Mouse (Mus musculus) forebrain, embryonic 12.5 days (tissue): ENCODE results near the gene Gm45015. TPM values are rescaled to one million over a fixed set of nuclear protein-coding genes. Genes with fewer than 3 reads are reported as not detected.
"Not testable (repeated sequence)": the region's sequence is repeated elsewhere in the genome, so short reads cannot be mapped to it uniquely, and the experiment has no call there.

ENCODE experiments used
- ATAC-seq: fragments of 200-750 bp; cut with Nextera tagmentation; 2 replicates; pipeline ENCODE4 v1.8.0; 2017; ENCODE audit warnings: moderate TSS enrichment; ENCODE audit not compliant: low FRiP score
- H3K27ac ChIP-seq: fragments of 300-500 bp; sonication (generic); 2 replicates; pipeline ENCODE4 v1.5.1; 2016; ENCODE audit warnings: mild to moderate bottlenecking
- H3K27me3 ChIP-seq: fragments of 300-500 bp; sonication (generic); 2 replicates; pipeline ENCODE4 v1.6.1; 2016; ENCODE audit warnings: mild to moderate bottlenecking
- H3K36me3 ChIP-seq: fragments of 300-500 bp; sonication (generic); replicated peaks from 2 replicates; pipeline ENCODE4 v1.6.1; 2016; ENCODE audit warnings: mild to moderate bottlenecking
- H3K4me1 ChIP-seq: fragments of 300-500 bp; sonication (generic); 2 replicates; pipeline ENCODE4 v1.6.1; 2016
- H3K4me2 ChIP-seq: fragments of 300-500 bp; sonication (generic); 2 replicates; pipeline ENCODE4 v1.6.1; 2016; ENCODE audit warnings: mild to moderate bottlenecking, moderate library complexity
- H3K4me3 ChIP-seq: fragments of 300-500 bp; sonication (generic); replicated peaks from 2 replicates; pipeline ENCODE4 v1.5.1; 2016; ENCODE audit warnings: mild to moderate bottlenecking
- H3K9ac ChIP-seq: fragments of 300-500 bp; sonication (generic); 2 replicates; pipeline ENCODE4 v1.6.1; 2016; ENCODE audit warnings: mild to moderate bottlenecking
- H3K9me3 ChIP-seq: fragments of 300-500 bp; sonication (generic); 2 replicates; pipeline ENCODE4 v1.6.1; 2016
- WGBS: fragments of 180-500 bp; shearing (Covaris S2); methylation state at CpG from one replicate; pipeline ENCODE4 v1.1.7; 2016; 5-methylcytosine and 5-hydroxymethylcytosine counted together
- polyA plus RNA-seq: library from polyadenylated mRNA; unstranded; fragments of >200 nt; fragmentation: Nextera tagmentation; extraction: Ambion mirVana; gene quantifications from 2 replicates; pipeline ENCODE4 v1.2.1, GENCODE M21; 2016

Gm45015 gene
- polyA plus RNA-seq, 1 experiment from 2014 or later: not detected

DNA sequence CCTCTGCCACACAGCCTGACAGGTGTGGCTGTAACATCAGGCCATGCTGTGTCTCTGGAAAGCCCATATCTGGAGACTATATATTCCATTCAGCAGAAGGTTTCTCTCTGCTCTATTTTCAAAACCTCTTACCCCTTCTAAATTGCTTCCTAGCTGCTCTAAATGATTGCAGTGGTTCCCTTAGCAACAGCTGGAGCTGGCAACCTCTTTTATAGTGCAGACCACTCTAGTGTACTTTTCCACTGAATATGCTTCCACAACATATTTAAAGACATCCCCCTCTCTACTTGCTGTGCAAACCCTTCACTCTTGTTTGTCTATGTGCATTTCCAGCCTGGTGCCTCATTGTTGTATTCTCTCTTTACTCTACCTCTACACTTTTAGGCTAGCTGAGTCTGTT lies 3.1 kb downstream of the Gm45015 start:
- no peak for ATAC-seq
- Histone ChIP-seq H3K36me3 (no peaks in the 10 kb centered on the region), H3K9ac (no peak overlapping the region), H3K4me3 (no peak overlapping the region), H3K4me2 (no peak overlapping the region), H3K27ac (no peak overlapping the region), H3K27me3 (0 out of 2 replicates have a peak, but pooled peaks cover 4% of the 10 kb centered on the region), H3K9me3 (no peaks in the 10 kb centered on the region), H3K4me1 (no peaks in the 10 kb centered on the region)

DNA sequence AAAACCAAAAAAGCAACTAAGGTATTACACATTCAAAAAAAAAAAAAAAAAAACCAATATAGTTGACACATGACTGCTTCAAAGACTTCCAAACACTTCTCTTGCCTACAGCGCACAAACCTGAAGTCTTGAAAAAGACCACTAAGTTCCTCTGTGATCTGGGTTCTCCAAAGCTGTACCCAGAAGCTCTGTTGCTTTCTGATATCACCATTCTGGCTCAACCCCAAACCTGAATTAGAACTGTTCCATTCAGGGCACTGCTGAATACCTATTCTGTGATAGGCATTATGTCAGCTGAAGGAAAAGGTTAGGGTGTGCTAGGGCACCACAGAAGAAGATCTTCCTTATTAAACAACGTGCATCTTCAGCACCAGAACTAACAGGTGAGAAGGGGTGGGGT lies 9.4 kb downstream of the Gm45015 start:
- Histone ChIP-seq H3K4me2 (no peak overlapping the region), H3K4me1 (no peaks in the 10 kb centered on the region), H3K36me3 (no peaks in the 10 kb centered on the region), H3K9ac (no peak overlapping the region), H3K27ac (no peak overlapping the region), H3K9me3 (no peaks in the 10 kb centered on the region), H3K4me3 (no peak overlapping the region), H3K27me3 (no peaks in the 10 kb centered on the region)
- WGBS: 81% methylated on average over 2 of the region's 2 CpGs
- no peak for ATAC-seq

DNA sequence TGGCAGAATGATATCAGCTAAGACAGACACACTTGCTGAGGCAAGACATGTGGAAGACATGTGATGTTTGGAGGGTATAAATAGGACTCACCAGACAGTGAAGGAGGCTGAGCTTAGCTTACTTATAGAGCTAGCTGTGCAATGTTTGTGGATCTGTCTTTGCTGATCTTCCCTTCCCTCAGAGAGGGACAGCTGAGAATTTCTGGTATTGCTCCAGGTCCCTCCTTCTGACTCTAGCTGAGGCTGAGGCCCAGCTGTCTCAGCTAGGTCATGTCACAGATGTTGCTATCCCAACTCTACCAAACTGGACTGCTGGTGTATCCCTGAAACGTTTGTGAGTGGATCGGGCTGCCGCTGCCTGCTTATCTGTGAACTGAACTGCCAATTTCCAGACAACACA lies 15.6 kb downstream of the Gm45015 start:
- no peak overlapping the region for H3K27ac ChIP-seq
- no peak overlapping the region for H3K4me3 ChIP-seq
- H3K27me3 ChIP-seq: no peaks in the 10 kb centered on the region
- no peaks in the 10 kb centered on the region for H3K9me3 ChIP-seq
- no peak for ATAC-seq
- H3K4me1 ChIP-seq: no peaks in the 10 kb centered on the region
- H3K36me3 ChIP-seq: no peaks in the 10 kb centered on the region
- WGBS: 79% methylated on average over 3 of the region's 3 CpGs
- H3K9ac ChIP-seq: no peak overlapping the region
- no peak overlapping the region for H3K4me2 ChIP-seq

DNA sequence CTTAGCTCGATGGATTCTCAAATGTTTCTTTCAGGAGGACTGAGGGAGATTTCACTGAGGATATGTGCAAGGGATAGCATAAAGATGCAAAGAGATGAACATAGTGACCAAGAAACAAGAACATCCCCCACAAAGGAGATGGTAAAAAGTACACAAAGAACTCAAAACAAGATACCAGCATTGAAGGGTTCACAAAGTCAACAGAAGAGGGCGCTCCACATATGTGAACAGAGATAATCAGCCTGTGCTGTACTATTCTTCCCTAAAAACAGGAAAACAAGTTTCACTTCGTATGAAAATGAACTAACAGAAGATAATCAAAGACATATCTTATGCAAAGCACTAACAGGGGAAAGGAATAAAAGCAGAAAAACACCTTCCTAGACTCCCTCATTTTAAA lies 24.1 kb downstream of the Gm45015 start:
- no peaks in the 10 kb centered on the region for H3K9me3 ChIP-seq
- WGBS: 41% methylated on average over 3 of the region's 3 CpGs

DNA sequence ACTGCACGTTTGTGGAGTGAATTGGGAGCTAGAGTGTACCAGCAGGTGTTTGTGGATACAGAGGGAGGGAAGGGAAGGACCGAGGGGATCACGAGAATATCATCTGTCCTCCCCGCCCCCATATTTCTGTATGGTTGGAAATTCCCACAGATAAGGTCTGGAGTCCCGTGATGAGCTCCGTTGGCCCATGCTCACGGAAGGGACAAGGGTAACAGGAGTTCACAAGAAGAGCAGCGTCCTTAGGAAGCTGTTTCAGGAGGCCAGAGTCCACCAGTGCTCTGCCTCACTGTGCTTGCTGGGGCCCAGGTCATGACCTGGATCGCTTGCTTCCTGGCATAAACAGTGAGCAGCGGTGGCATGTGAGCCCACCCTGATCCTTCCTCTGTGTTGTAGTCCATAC lies 40.9 kb downstream of the Gm45015 start:
- H3K36me3 ChIP-seq, ATAC-seq, H3K27me3 ChIP-seq, H3K9me3 ChIP-seq, H3K4me2 ChIP-seq, H3K27ac ChIP-seq, H3K4me3 ChIP-seq, H3K9ac ChIP-seq, H3K4me1 ChIP-seq: not testable (repeated sequence)
- 78% methylated on average over 10 of the region's 10 CpGs for WGBS

More for the DNA sequence above, 24.1 kb downstream of the Gm45015 start:
- Histone ChIP-seq H3K4me1 (no peaks in the 10 kb centered on the region), H3K4me2 (no peak overlapping the region), H3K4me3 (no peak overlapping the region), H3K27ac (no peak overlapping the region), H3K36me3 (no peaks in the 10 kb centered on the region), H3K27me3 (no peaks in the 10 kb centered on the region), H3K9ac (no peak overlapping the region)
- ATAC-seq: no peak

DNA sequence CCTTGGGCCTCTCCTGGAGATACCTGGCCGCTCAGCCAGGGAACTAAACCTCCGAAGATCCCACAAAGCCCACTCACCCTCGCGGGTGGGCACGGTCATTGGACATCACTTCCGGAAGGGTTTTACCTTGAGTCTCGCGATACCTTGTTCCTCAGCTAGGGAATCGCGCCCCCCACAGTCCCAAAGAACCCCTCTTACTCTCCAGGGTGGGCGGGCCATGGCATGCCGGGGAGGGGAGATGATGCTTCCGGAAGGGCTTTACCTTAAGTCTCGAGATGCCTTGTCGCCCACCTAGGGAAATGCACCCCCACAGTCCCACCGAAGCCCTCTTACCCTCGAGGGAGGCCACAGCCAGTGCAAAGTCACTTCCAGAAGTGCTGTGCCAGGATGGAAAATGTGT lies 43.8 kb downstream of the Gm45015 start, which contains the start of the genes Xlr5a and Xlr5c:
Xlr5a (minus strand) TSS at position 101 of the 400 bp plus-strand sequence.
Xlr5c (minus strand) TSS at position 101 of the 400 bp plus-strand sequence.
- WGBS: 92% methylated on average over 15 of the region's 17 CpGs
- not testable (repeated sequence) for H3K4me3 ChIP-seq, H3K27me3 ChIP-seq, H3K9me3 ChIP-seq, H3K9ac ChIP-seq, H3K4me2 ChIP-seq, H3K27ac ChIP-seq, H3K4me1 ChIP-seq, ATAC-seq, H3K36me3 ChIP-seq

Other genes with a start within 250 kb of the Gm45015 start
- 2.7 and 3.3 TPM in 2 replicates for gene Xlr3a, start 239.7 kb downstream of the Gm45015 start, polyA plus RNA-seq
- 0.31 TPM in 1 of 2 replicates, not detected in the other for gene Gm14685, start 219.8 kb downstream of the Gm45015 start, polyA plus RNA-seq
- gene Xlr5b, start 188.0 kb downstream of the Gm45015 start, polyA plus RNA-seq: not detected in 2 replicates
- gene DXBay18, start 187.4 kb downstream of the Gm45015 start, polyA plus RNA-seq: 0.45 TPM in 1 of 2 replicates, not detected in the other
- gene Spin2d, start 159.9 kb downstream of the Gm45015 start, polyA plus RNA-seq: not detected in 2 replicates
- gene Xlr3b, start 144.6 kb downstream of the Gm45015 start, polyA plus RNA-seq: 13.6 and 14.0 TPM in 2 replicates
- 0.28 and 0.93 TPM in 2 replicates for gene Xlr4b, start 122.5 kb downstream of the Gm45015 start, polyA plus RNA-seq
- gene F8a, start 108.5 kb downstream of the Gm45015 start, polyA plus RNA-seq: 20.5 and 22.5 TPM in 2 replicates
- 0.20 TPM in 1 of 2 replicates, not detected in the other for gene Xlr4c, start 93.7 kb downstream of the Gm45015 start, polyA plus RNA-seq
- 0.23 TPM in 1 of 2 replicates, not detected in the other for gene Xlr3c, start 71.5 kb downstream of the Gm45015 start, polyA plus RNA-seq
- gene Xlr5a, start 43.9 kb downstream of the Gm45015 start, polyA plus RNA-seq: not detected in 2 replicates
- gene Xlr5c, start 43.9 kb downstream of the Gm45015 start, polyA plus RNA-seq: not detected in 2 replicates
- 20.7 and 22.1 TPM in 2 replicates for gene Zfp275, start 5.8 kb upstream of the Gm45015 start, polyA plus RNA-seq
- gene Gm18336, start 61.9 kb upstream of the Gm45015 start, polyA plus RNA-seq: not detected in 2 replicates
- gene Zfp92, start 74.3 kb upstream of the Gm45015 start, polyA plus RNA-seq: 0.17 and 0.22 TPM in 2 replicates
- gene Trex2, start 98.5 kb upstream of the Gm45015 start, polyA plus RNA-seq: not detected in 2 replicates
- gene Haus7, start 122.2 kb upstream of the Gm45015 start, polyA plus RNA-seq: 68.2 and 72.9 TPM in 2 replicates
- gene Bgn, start 146.8 kb upstream of the Gm45015 start, polyA plus RNA-seq: 21.4 and 21.5 TPM in 2 replicates
- gene Atp2b3, start 166.2 kb upstream of the Gm45015 start, polyA plus RNA-seq: 0.74 and 0.78 TPM in 2 replicates